Mouse (Mus musculus): ENCODE data around the gene Smg8. TPM values are rescaled to one million over a fixed set of nuclear protein-coding genes. Genes with fewer than 3 reads are reported as not detected.
"Not testable (repeated sequence)": the region's sequence is repeated elsewhere in the genome, so short reads cannot be mapped to it uniquely, and the experiment has no call there.

Smg8 gene
- total RNA-seq, 2 experiments from 2014 or later = 17.5 to 34.6 TPM

GRCm38 (mm10) chr11:87048900-87049299, 37.7 kb downstream of the Smg8 start:
- not testable (repeated sequence) for ATAC-seq (replicated peaks; ENCODE audit: poor library complexity, severe bottlenecking)

GRCm38 (mm10) chr11:87046968-87047367, 39.6 kb downstream of the Smg8 start:
- ATAC-seq (replicated peaks; ENCODE audit: poor library complexity, severe bottlenecking) = no peak

DNA sequence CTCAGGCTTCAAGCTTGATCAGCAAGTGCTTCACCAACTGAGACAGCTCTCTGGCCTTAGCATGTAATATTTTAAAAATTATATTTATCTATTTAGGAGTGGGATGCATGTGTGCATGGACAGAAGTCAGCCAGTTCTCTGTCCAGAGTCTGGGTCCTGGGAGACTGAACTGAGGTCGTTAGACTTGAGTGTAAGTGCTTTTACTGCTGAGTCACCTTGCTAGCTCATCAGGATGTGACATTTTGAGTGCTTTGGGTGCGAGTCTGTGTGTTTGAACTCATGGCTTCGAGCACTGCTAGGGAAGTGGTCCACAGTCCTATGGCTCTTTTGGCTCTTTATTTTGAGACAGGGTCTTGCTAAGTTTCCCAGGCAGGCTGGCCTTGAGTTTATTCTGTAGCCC, 43.5 kb downstream of the Smg8 start:
- ATAC-seq (replicated peaks; ENCODE audit: poor library complexity, severe bottlenecking) = no peak

DNA sequence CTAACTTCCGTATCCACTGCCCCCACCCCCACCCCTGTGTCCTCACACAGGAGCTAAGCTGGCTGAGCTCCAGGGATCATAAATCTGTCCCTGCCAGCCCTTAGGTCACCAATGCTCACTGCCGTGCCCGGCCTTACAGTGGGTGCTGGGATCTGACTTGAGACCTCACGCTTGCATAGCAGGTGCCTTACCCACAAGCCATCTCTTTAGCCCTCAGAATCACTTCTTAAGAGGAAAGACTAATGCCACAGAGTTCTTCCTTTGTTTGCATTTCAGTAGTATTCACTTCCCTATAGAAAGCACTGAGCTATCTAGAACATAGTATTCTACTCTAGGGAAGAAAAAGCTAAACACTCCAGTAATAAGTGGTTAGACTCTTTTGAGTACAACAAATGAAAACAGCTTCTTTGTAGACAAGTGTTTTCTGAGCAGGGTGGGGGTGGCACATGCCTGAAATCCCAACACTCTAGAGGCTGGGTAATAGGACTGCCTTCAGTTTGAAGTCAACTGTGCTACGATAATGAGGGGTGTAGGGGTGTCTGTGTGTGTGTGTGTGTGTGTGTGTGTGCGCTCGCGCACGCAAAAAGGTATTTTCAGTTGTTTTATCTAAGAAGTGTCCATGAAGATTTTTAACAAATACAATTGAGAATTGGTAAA, 47.1 kb downstream of the Smg8 start:
- peak; percentile 96 for ATAC-seq (replicated peaks; ENCODE audit: poor library complexity, severe bottlenecking)

DNA sequence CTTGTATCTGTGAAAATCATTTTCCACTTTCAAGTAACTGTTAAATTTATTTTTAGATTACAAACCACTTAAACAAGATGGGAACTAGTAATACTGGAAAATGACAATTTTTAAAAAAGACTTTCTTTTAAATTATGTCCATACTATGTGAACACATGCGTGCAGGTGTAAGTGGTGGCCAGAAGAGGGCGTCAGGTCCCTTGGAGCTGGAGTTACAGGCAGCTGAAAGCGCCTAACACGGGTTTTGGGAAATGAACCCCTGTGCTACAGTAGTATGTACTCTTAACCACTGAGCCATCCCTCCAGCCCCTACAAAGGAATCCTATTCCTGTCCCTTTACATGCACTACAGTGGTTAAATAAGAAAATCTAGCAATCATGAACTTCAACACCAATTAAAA, 50.4 kb downstream of the Smg8 start:
- no peak for ATAC-seq (replicated peaks; ENCODE audit: poor library complexity, severe bottlenecking)

GRCm38 (mm10) chr11:87028212-87028611, 58.4 kb downstream of the Smg8 start:
- no peak for ATAC-seq (replicated peaks; ENCODE audit: poor library complexity, severe bottlenecking)

Other genes starting within 250 kb of the Smg8 start
- gene Ypel2, start 93.1 kb downstream of the Smg8 start, total RNA-seq (2014; fragmentation: Nextera tagmentation) = 11.6 and 18.4 TPM in 2 replicates
- 6.7 and 6.9 TPM in 2 replicates for gene Ypel2, start 93.1 kb downstream of the Smg8 start, total RNA-seq (2017)
- gene Gdpd1, start 12.7 kb downstream of the Smg8 start, total RNA-seq (2014; fragmentation: Nextera tagmentation) = 0.11 and 1.1 TPM in 2 replicates
- 0.57 TPM in 1 of 2 replicates, not detected in the other for gene Gdpd1, start 12.7 kb downstream of the Smg8 start, total RNA-seq (2017)
- gene Prr11, start 21.9 kb upstream of the Smg8 start, total RNA-seq (2014; fragmentation: Nextera tagmentation) = 8.6 and 15.1 TPM in 2 replicates
- gene Prr11, start 21.9 kb upstream of the Smg8 start, total RNA-seq (2017) = 9.6 and 12.6 TPM in 2 replicates
- 17.6 and 18.8 TPM in 2 replicates for gene Ska2, start 22.5 kb upstream of the Smg8 start, total RNA-seq (2014; fragmentation: Nextera tagmentation)
- 42.4 and 49.0 TPM in 2 replicates for gene Ska2, start 22.5 kb upstream of the Smg8 start, total RNA-seq (2017)
- gene Trim37, start 40.3 kb upstream of the Smg8 start, total RNA-seq (2014; fragmentation: Nextera tagmentation) = 29.4 and 33.6 TPM in 2 replicates
- 53.0 and 67.6 TPM in 2 replicates for gene Trim37, start 40.3 kb upstream of the Smg8 start, total RNA-seq (2017)

All from granulocyte monocyte progenitor cell, adult 5-6 weeks (primary cell).